Mouse (Mus musculus): ENCODE measurements around the gene Agtr1b. TPM values are rescaled to one million over a fixed set of nuclear protein-coding genes. Genes with fewer than 3 reads are reported as not detected.

Gene Agtr1b
- polyA plus RNA-seq, 1 experiment: 0.05 TPM

DNA sequence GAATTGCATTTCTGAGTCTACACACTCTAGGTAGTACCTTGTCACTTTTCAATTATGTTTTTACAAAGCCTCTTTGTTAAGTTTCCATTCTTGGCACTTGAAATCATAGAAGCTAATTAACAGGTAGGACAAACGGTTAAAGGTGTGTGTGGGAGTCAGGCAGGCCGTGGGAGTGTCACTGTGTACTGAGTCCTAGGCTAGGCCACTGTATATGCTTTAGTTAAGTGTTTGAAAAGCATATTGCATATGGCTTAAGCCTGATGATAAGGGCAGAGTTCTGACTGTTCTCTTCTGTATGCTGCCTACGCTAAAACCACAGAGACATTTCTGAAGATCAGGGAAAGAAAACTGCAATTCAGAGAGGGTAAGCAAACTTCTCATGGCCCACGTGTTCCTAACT lies 59.7 kb downstream of the Agtr1b start:
- no peaks in the 10 kb centered on the region for H3K4me1 ChIP-seq (ENCODE audit: control insufficient read depth, insufficient read depth, low read length)
- H3K27ac ChIP-seq (ENCODE audit: insufficient read depth, low read depth, low read length): no peak overlapping the region
- H3K4me3 ChIP-seq (ENCODE audit: insufficient read depth, low read depth, low read length): no peak overlapping the region
- H3K27me3 ChIP-seq (replicated peaks; ENCODE audit: control insufficient read depth, insufficient read depth, low read length): no peaks in the 10 kb centered on the region
- DNase-seq: no peak
- H3K36me3 ChIP-seq (ENCODE audit: control insufficient read depth, insufficient read depth, low read length): no peaks in the 10 kb centered on the region
- 59% methylated on average over 4 of the region's 4 CpGs for WGBS
- no peak for TF ChIP-seq POLR2A (IDR thresholded peaks at IDR 0.05; ENCODE audit: low read depth, low read length)
- no peak for TF ChIP-seq CTCF (conservative IDR thresholded peaks at IDR 0.05; ENCODE audit: insufficient read depth, insufficient read length, low read depth, low read length)

DNA sequence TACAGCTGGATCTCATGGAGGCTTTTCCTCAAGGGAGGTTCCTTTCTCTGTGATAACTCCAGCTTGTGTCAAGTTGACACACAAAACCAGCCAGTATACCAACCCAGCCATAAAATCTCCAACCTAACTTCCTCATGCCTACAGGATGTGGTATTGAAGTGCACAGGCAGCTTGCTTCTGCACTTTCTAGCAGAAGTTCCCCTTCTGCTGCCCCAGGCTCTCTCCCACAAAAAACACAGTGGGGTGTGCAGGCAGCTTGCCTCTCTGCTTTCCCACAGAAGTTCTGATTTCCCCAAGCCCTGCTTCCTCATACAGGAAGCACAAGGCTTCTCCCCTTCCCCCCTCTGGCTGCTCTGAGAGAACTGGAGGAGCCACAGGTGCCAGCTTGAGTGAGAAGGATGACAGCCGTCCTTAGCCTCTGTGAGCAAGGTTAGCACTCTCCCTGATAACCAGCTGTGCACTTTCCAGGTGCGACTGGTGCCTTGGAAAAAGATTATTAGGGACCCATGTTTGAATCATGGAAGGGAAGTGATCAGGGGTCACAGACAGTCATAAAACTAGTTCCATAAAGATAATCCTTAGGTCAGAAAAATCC lies 62.1 kb downstream of the Agtr1b start:
- peak; percentile 27 for DNase-seq
- Histone ChIP-seq H3K27ac (ENCODE audit: insufficient read depth, low read depth, low read length) (no peak overlapping the region), H3K4me3 (ENCODE audit: insufficient read depth, low read depth, low read length) (no peak overlapping the region), H3K27me3 (replicated peaks; ENCODE audit: control insufficient read depth, insufficient read depth, low read length) (no peaks in the 10 kb centered on the region), H3K4me1 (ENCODE audit: control insufficient read depth, insufficient read depth, low read length) (no peaks in the 10 kb centered on the region), H3K36me3 (ENCODE audit: control insufficient read depth, insufficient read depth, low read length) (no peaks in the 10 kb centered on the region)
- TF ChIP-seq POLR2A (IDR thresholded peaks at IDR 0.05; ENCODE audit: low read depth, low read length): no peak
- no peak for TF ChIP-seq CTCF (conservative IDR thresholded peaks at IDR 0.05; ENCODE audit: insufficient read depth, insufficient read length, low read depth, low read length)
- WGBS: 40% methylated on average over 2 of the region's 2 CpGs

DNA sequence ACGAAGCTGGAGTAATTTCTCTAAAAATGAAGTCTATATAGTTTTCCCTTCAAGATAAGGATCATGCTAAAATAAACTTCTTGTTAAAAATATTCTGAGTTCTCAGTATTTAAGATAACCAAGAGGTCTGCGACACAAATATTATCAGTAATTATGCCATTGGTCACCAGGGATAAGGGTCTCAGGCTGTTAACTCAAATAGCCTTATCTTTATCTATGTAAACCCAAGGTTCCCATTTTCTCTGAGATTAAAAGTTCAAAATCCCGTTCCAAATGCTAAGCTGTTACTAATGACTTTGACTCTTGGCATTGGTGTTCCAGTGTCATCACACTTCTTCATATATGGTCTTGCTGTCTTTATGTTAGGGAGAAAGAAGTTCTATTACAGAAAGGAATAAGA lies 71.4 kb downstream of the Agtr1b start:
- 76% methylated on average over 3 of the region's 3 CpGs for WGBS
- no peaks in the 10 kb centered on the region for H3K4me1 ChIP-seq (ENCODE audit: control insufficient read depth, insufficient read depth, low read length)
- DNase-seq: no peak
- TF ChIP-seq POLR2A (IDR thresholded peaks at IDR 0.05; ENCODE audit: low read depth, low read length): no peak
- TF ChIP-seq CTCF (conservative IDR thresholded peaks at IDR 0.05; ENCODE audit: insufficient read depth, insufficient read length, low read depth, low read length): no peak
- no peaks in the 10 kb centered on the region for H3K27me3 ChIP-seq (replicated peaks; ENCODE audit: control insufficient read depth, insufficient read depth, low read length)
- no peak overlapping the region for H3K4me3 ChIP-seq (ENCODE audit: insufficient read depth, low read depth, low read length)
- H3K36me3 ChIP-seq (ENCODE audit: control insufficient read depth, insufficient read depth, low read length): no peaks in the 10 kb centered on the region
- no peak overlapping the region for H3K27ac ChIP-seq (ENCODE audit: insufficient read depth, low read depth, low read length)

DNA sequence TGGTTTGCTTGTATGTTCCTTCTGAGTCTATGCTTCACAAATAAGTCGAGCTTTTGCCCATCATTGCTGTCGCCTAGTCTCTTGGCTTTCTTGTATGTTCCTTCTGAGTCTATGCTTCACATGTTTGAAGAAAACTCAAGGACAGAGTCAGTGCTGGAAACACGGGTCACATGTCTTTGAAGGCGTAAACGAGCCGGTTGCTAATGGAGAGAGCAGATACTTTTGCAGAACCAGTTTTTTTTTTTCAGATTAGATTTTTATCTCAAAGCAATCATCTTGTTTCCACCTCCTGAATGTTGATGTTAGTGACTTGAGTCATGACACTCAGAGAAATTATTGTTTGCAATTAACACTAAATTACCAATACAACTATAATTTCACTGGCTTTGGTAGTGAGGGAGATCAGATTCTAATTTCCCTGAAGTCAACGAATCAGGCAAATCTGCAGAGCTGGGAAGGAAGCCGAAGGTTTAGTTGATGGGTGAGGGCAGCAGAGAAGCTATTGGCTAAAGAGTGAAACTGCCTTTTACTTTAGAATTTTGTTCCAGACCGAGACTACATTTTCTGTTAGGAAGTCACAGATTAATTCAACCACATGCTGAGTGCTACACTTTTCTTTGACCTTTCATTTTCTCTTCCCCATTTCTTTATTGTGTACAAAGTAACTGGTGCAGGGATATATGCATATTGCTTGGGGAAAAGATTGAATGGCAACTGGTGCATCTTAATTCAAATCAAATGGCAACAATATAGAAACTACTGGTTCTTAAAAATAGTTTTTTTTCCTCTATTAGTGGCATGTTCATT lies 72.2 kb downstream of the Agtr1b start:
- Histone ChIP-seq H3K36me3 (ENCODE audit: control insufficient read depth, insufficient read depth, low read length) (no peaks in the 10 kb centered on the region), H3K27me3 (replicated peaks; ENCODE audit: control insufficient read depth, insufficient read depth, low read length) (no peaks in the 10 kb centered on the region), H3K4me3 (ENCODE audit: insufficient read depth, low read depth, low read length) (no peak overlapping the region), H3K27ac (ENCODE audit: insufficient read depth, low read depth, low read length) (no peak overlapping the region), H3K4me1 (ENCODE audit: control insufficient read depth, insufficient read depth, low read length) (no peaks in the 10 kb centered on the region)
- DNase-seq: peak; percentile 1
- TF ChIP-seq CTCF (conservative IDR thresholded peaks at IDR 0.05; ENCODE audit: insufficient read depth, insufficient read length, low read depth, low read length) (no peak), POLR2A (IDR thresholded peaks at IDR 0.05; ENCODE audit: low read depth, low read length) (no peak)
- WGBS: 70% methylated on average over 9 of the region's 9 CpGs

DNA sequence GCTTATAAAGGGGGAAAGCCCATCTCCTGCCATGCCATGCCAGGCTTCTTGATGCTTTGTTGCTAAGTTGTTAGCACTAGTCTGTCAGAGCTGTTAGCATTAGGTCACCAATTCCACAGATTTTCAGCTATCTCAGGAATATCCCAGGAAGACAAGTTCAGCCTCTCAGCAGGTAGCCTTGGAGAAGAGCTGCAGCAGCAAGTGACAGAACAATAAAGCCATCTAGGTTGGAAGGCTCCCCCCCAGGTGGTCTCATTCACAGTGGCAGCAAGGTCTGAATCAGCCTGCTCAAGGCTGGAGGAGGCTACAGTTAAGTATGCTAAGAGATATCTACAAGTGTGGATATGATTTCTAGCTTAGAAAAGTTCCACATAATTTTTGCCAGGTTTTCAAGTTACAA lies 75.6 kb downstream of the Agtr1b start:
- Histone ChIP-seq H3K27ac (ENCODE audit: insufficient read depth, low read depth, low read length) (no peak overlapping the region), H3K4me1 (ENCODE audit: control insufficient read depth, insufficient read depth, low read length) (no peaks in the 10 kb centered on the region), H3K36me3 (ENCODE audit: control insufficient read depth, insufficient read depth, low read length) (no peaks in the 10 kb centered on the region), H3K27me3 (replicated peaks; ENCODE audit: control insufficient read depth, insufficient read depth, low read length) (no peaks in the 10 kb centered on the region; the same call in 1 of the 2 replicates), H3K4me3 (ENCODE audit: insufficient read depth, low read depth, low read length) (no peak overlapping the region)
- no peak for TF ChIP-seq CTCF (conservative IDR thresholded peaks at IDR 0.05; ENCODE audit: insufficient read depth, insufficient read length, low read depth, low read length)
- no peak for TF ChIP-seq POLR2A (IDR thresholded peaks at IDR 0.05; ENCODE audit: low read depth, low read length)
- no peak for DNase-seq

DNA sequence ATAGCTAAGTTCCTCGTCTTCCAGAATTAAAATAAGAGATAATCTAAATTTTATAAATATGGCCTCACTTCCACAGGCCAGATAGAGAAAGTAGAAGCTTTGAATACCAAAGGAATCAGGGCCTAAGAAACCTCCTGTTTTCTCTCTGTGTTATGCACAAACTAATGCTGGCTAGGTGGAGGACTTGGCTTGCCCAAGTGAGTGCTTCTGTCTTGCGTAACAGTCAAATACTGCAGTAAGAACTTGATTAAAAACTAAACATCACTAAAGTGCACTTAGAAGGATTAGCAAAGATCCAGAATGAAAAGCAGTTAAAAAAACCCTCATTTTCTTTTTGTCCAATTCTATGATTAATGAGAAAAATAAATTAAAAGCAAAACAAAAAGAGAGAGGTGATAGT lies 78.2 kb downstream of the Agtr1b start:
- no peak overlapping the region for H3K4me3 ChIP-seq (ENCODE audit: insufficient read depth, low read depth, low read length)
- no peaks in the 10 kb centered on the region for H3K4me1 ChIP-seq (ENCODE audit: control insufficient read depth, insufficient read depth, low read length)
- no peaks in the 10 kb centered on the region for H3K36me3 ChIP-seq (ENCODE audit: control insufficient read depth, insufficient read depth, low read length)
- TF ChIP-seq CTCF (conservative IDR thresholded peaks at IDR 0.05; ENCODE audit: insufficient read depth, insufficient read length, low read depth, low read length): no peak
- TF ChIP-seq POLR2A (IDR thresholded peaks at IDR 0.05; ENCODE audit: low read depth, low read length): no peak
- H3K27ac ChIP-seq (ENCODE audit: insufficient read depth, low read depth, low read length): no peak overlapping the region
- H3K27me3 ChIP-seq (replicated peaks; ENCODE audit: control insufficient read depth, insufficient read depth, low read length): no peaks in the 10 kb centered on the region; the same call in 1 of the 2 replicates
- WGBS: 88% methylated on average over 2 of the region's 2 CpGs
- DNase-seq: no peak

DNA sequence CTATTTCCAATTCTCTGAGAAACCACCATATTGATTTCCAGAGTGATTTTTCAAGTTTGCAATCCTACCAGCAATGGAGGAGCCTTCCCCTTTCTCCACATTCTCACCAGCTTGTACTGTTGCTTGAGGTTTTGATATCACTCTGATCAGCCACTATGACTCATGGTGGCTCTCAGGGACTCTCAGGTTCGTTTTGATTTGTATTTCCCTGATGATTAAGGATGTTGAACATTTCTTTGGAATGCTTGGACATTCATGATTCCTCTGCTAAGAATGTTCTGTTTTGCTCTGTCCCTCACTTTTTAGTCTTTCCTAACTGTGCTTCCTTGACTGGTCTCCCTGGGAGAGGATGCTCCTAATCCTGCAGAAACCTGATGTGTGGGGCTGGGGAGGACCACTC lies 85.2 kb downstream of the Agtr1b start:
- H3K36me3 ChIP-seq (ENCODE audit: control insufficient read depth, insufficient read depth, low read length): no peaks in the 10 kb centered on the region
- no peak for DNase-seq
- 55% methylated on average over 1 of the region's 1 CpGs for WGBS
- no peaks in the 10 kb centered on the region; the same call in 1 of the 2 replicates for H3K27me3 ChIP-seq (replicated peaks; ENCODE audit: control insufficient read depth, insufficient read depth, low read length)
- no peak overlapping the region for H3K4me3 ChIP-seq (ENCODE audit: insufficient read depth, low read depth, low read length)
- TF ChIP-seq POLR2A (IDR thresholded peaks at IDR 0.05; ENCODE audit: low read depth, low read length) (no peak), CTCF (conservative IDR thresholded peaks at IDR 0.05; ENCODE audit: insufficient read depth, insufficient read length, low read depth, low read length) (no peak)
- H3K27ac ChIP-seq (ENCODE audit: insufficient read depth, low read depth, low read length): no peak overlapping the region
- H3K4me1 ChIP-seq (ENCODE audit: control insufficient read depth, insufficient read depth, low read length): no peaks in the 10 kb centered on the region
